Comparison of ENCODE assay signal across 8 mouse cellular contexts in the genomic region with DNA sequence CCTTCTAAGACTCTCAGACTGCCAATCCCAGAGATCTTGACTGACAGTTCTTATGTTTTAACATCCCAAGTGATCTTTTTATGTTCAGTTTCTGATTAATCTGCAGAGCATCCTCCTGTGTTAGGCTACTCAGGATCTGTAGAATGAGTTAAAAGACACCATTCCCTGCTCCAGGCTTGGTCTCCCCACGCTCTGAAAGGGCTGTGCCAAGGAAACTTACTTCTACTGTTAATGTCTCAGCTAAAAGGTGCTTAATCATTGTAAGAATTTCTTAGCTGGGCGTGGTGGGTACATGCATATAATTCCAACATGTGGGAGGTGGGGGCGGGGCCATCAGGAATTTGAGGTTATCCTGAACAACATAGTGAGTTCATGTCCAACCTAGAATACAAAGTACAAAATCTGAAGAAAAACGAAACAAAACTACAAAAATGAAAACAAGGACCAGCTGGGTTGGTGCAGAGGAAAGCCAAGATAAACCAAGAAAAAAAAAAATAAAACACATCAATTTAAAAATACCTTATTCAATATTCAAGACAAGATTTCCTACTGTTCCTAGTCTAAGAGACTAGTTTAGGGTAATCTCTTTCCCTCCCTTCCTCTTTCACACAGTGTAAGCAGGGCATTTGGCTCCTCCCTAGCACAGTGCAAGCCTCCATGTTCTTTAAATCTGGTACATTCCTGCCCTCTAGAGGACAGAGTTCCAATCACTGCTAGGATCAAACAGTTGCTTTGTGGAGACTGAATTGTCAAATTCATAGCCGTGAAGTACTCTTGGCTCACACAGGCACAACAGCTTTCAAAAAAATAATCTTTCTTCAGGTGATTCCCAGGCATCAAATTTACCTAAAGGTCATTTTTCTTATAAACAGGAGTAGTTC.
DNase-seq lines count a peak whose midpoint lies in the region; ATAC-seq and TF ChIP-seq lines count a peak whose summit lies in the region.

No protein-coding gene starts in this region.

- H3K27me3 ChIP-seq in hindbrain, embryonic 13.5 days: no peaks in the 10 kb centered on the region
- no peaks in the 10 kb centered on the region for H3K27me3 ChIP-seq in lung, embryonic 14.5 days (ENCODE audit: insufficient read depth, low read length)
- no peaks in the 10 kb centered on the region for H3K27me3 ChIP-seq in neural tube, embryonic 14.5 days (ENCODE audit: control insufficient read depth, insufficient read depth, low read length)

- peak; percentile 86 for TF ChIP-seq CTCF in lung, embryonic 14.5 days (IDR thresholded peaks at IDR 0.05; ENCODE audit: low read depth)

- WGBS in hindbrain, embryonic 13.5 days: 55% methylated on average over 5 of the region's 5 CpGs
- WGBS in lung, embryonic 14.5 days: 35% methylated on average over 5 of the region's 5 CpGs
- WGBS in neural tube, embryonic 14.5 days: 64% methylated on average over 5 of the region's 5 CpGs

- no peak overlapping the region for H3K4me3 ChIP-seq in hindbrain, embryonic 13.5 days
- H3K4me3 ChIP-seq in lung, embryonic 14.5 days (ENCODE audit: low read depth, low read length): no peak overlapping the region
- H3K4me3 ChIP-seq in neural tube, embryonic 14.5 days (ENCODE audit: low read depth, low read length): no peak overlapping the region

- H3K9ac ChIP-seq in hindbrain, embryonic 13.5 days: no peak overlapping the region
- H3K9ac ChIP-seq in lung, embryonic 14.5 days: no peak overlapping the region
- H3K9ac ChIP-seq in neural tube, embryonic 14.5 days (replicated peaks; ENCODE audit: low read depth, low read length): no peak overlapping the region

- 0 out of 2 replicates have a peak overlapping the region, but pooled peaks have one; percentile 2 for H3K27ac ChIP-seq in hindbrain, embryonic 13.5 days
- peak overlapping the region; percentile 71; the same call in 1 of the 2 replicates for H3K27ac ChIP-seq in lung, embryonic 14.5 days (ENCODE audit: low read depth)
- no peak overlapping the region for H3K27ac ChIP-seq in neural tube, embryonic 14.5 days (ENCODE audit: low read depth, low read length)

- H3K4me1 ChIP-seq in hindbrain, embryonic 13.5 days (replicated peaks): peaks cover 4% of the 10 kb centered on the region; the same call in 1 of the 2 replicates
- H3K4me1 ChIP-seq in lung, embryonic 14.5 days (ENCODE audit: insufficient read depth): peaks cover 15% of the 10 kb centered on the region; the same call in 1 of the 2 replicates
- H3K4me1 ChIP-seq in neural tube, embryonic 14.5 days (ENCODE audit: control insufficient read depth, insufficient read depth, low read length): no peaks in the 10 kb centered on the region

- peak; percentile 83 to 87 for DNase-seq in cerebellum, postnatal 10 days
- DNase-seq in frontal cortex, postnatal 14 days (ENCODE audit: low spot score in 2 of 2): peak; percentile 21 to 62
- peak; percentile 94 for DNase-seq in layer of hippocampus, adult 9-10 months (ENCODE audit: low spot score)
- peak; percentile 97 for DNase-seq in lung, embryonic 14.5 days

- no peak overlapping the region for H3K4me2 ChIP-seq in hindbrain, embryonic 13.5 days
- no peak overlapping the region for H3K4me2 ChIP-seq in lung, embryonic 14.5 days
- no peak overlapping the region for H3K4me2 ChIP-seq in neural tube, embryonic 14.5 days (ENCODE audit: low read depth, low read length)

- peak; percentile 100 for ATAC-seq in activated CD4-positive, CD25-positive, alpha-beta regulatory T cell, adult 4 months
- peak; percentile 97 for ATAC-seq in hindbrain, embryonic 13.5 days (ENCODE audit: low FRiP score)
- peak; percentile 98 for ATAC-seq in lung, embryonic 14.5 days (ENCODE audit: insufficient read depth)
- ATAC-seq in neural tube, embryonic 14.5 days (ENCODE audit: low read depth): peak; percentile 99
- no peak for ATAC-seq in erythroblast, adult 5-6 weeks (replicated peaks; ENCODE audit: low FRiP score, poor library complexity, severe bottlenecking)

- no peaks in the 10 kb centered on the region for H3K9me3 ChIP-seq in hindbrain, embryonic 13.5 days
- no peaks in the 10 kb centered on the region for H3K9me3 ChIP-seq in lung, embryonic 14.5 days (ENCODE audit: low read depth, low read length)
- H3K9me3 ChIP-seq in neural tube, embryonic 14.5 days (ENCODE audit: control insufficient read depth, low read length): no peaks in the 10 kb centered on the region

- H3K36me3 ChIP-seq in hindbrain, embryonic 13.5 days: no peaks in the 10 kb centered on the region
- no peaks in the 10 kb centered on the region for H3K36me3 ChIP-seq in lung, embryonic 14.5 days (ENCODE audit: insufficient read depth)
- H3K36me3 ChIP-seq in neural tube, embryonic 14.5 days (ENCODE audit: control insufficient read depth, insufficient read depth, low read length): no peaks in the 10 kb centered on the region

Comparison
In these comparisons a context has a peak if more than half of its experiments do, and no peak if none do; other contexts are left out.
1. DNase-seq: peak in every context shown above with its lines; median percentile 97 in lung, embryonic 14.5 days; 94 in layer of hippocampus, adult 9-10 months; 85 in cerebellum, postnatal 10 days; 42 in frontal cortex, postnatal 14 days.